In genomic region chr12:54985257-54986051, GRCm38 (mm10) we compare ENCODE assay signal across 8 mouse cellular contexts. TPM values are rescaled to one million over a fixed set of nuclear protein-coding genes. Genes with fewer than 3 reads are reported as not detected.
DNase-seq lines count a peak whose midpoint lies in the region; ATAC-seq and TF ChIP-seq lines count a peak whose summit lies in the region.

No protein-coding gene starts in this region.

- H3K9ac ChIP-seq in heart, embryonic 13.5 days, result peak overlapping the region; percentile 95
- H3K9ac ChIP-seq in kidney, postnatal 0 days (ENCODE audit: low read depth, low read length), result peak overlapping the region; percentile 81
- peak overlapping the region; percentile 91 for H3K9ac ChIP-seq in lung, embryonic 14.5 days

- DNase-seq in CD4-positive helper T cell, adult 2 months (ENCODE audit: low read depth, low spot score), result peak; percentile 75
- DNase-seq in adrenal gland, postnatal 4 days (ENCODE audit: low spot score in 2 of 2), result peak; percentile 33 to 37
- DNase-seq in kidney, postnatal 0 days (ENCODE audit: low spot score), result peak; percentile 78
- DNase-seq in lung, embryonic 14.5 days, result peak; percentile 74
- DNase-seq in thymus, adult 2 months, result peak; percentile 63

- under 1% methylated on average over 114 of the region's 117 CpGs for WGBS in heart, embryonic 13.5 days
- under 1% methylated on average over 99 of the region's 117 CpGs for WGBS in kidney, postnatal 0 days
- WGBS in lung, embryonic 14.5 days, result under 1% methylated on average over 112 of the region's 117 CpGs
- under 1% methylated on average over 96 of the region's 117 CpGs for WGBS in thymus, adult 2 months

- ATAC-seq in heart, embryonic 13.5 days (ENCODE audit: extremely low read depth, insufficient number of reproducible peaks, low FRiP score, low TSS enrichment), result peak; percentile 40
- peak; percentile 47 for ATAC-seq in kidney, postnatal 0 days (replicated peaks; ENCODE audit: low FRiP score, low read depth)
- peak; percentile 63 for ATAC-seq in lung, embryonic 14.5 days (ENCODE audit: insufficient read depth)
- peak; percentile 45 for ATAC-seq in neutrophil, adult 5-6 weeks (ENCODE audit: extremely low read depth, insufficient number of reproducible peaks, low FRiP score, poor library complexity, severe bottlenecking)

- H3K4me3 ChIP-seq in embryonic fibroblast, embryonic 13.5 days (ENCODE audit: insufficient read depth, low read length), result peak overlapping the region; percentile 78
- H3K4me3 ChIP-seq in heart, embryonic 13.5 days, result peak overlapping the region; percentile 90
- peak overlapping the region; percentile 82 for H3K4me3 ChIP-seq in kidney, postnatal 0 days (replicated peaks; ENCODE audit: low read depth, low read length)
- H3K4me3 ChIP-seq in lung, embryonic 14.5 days (ENCODE audit: low read depth, low read length), result peak overlapping the region; percentile 87
- H3K4me3 ChIP-seq in thymus, adult 2 months (ENCODE audit: control insufficient read depth, insufficient read depth, low read length), result peak overlapping the region; percentile 60

- H3K4me2 ChIP-seq in heart, embryonic 13.5 days, result peak overlapping the region; percentile 87
- peak overlapping the region; percentile 92 for H3K4me2 ChIP-seq in kidney, postnatal 0 days (ENCODE audit: low read length)
- peak overlapping the region; percentile 87 for H3K4me2 ChIP-seq in lung, embryonic 14.5 days

- no peaks in the 10 kb centered on the region for H3K27me3 ChIP-seq in heart, embryonic 13.5 days (replicated peaks)
- H3K27me3 ChIP-seq in kidney, postnatal 0 days (ENCODE audit: insufficient read depth, low read length), result no peaks in the 10 kb centered on the region
- H3K27me3 ChIP-seq in lung, embryonic 14.5 days (ENCODE audit: insufficient read depth, low read length), result no peaks in the 10 kb centered on the region
- H3K27me3 ChIP-seq in thymus, adult 2 months (ENCODE audit: control insufficient read depth, insufficient read depth, low read length), result no peaks in the 10 kb centered on the region

- TF ChIP-seq POLR2A in embryonic fibroblast, embryonic 13.5 days (IDR thresholded peaks at IDR 0.05; ENCODE audit: low read depth, low read length), result no peak
- TF ChIP-seq POLR2A in thymus, adult 2 months (IDR thresholded peaks at IDR 0.05; ENCODE audit: control insufficient read depth, extremely low read depth, insufficient read depth, low read length, poor library complexity), result peak; percentile 25; the same call in 1 of the 2 replicates

- no peak for TF ChIP-seq CTCF in embryonic fibroblast, embryonic 13.5 days (IDR thresholded peaks at IDR 0.05; ENCODE audit: borderline replicate concordance, insufficient read depth, low read length)
- TF ChIP-seq CTCF in kidney, postnatal 0 days (IDR thresholded peaks at IDR 0.05; ENCODE audit: low read depth), result no peak
- TF ChIP-seq CTCF in lung, embryonic 14.5 days (IDR thresholded peaks at IDR 0.05; ENCODE audit: low read depth), result no peak
- no peak for TF ChIP-seq CTCF in thymus, adult 2 months (IDR thresholded peaks at IDR 0.05; ENCODE audit: borderline replicate concordance, control insufficient read depth, extremely low read depth, insufficient read depth, low read length, poor library complexity)

- peaks cover 5% of the 10 kb centered on the region; the same call in 1 of the 2 replicates for H3K4me1 ChIP-seq in embryonic fibroblast, embryonic 13.5 days (ENCODE audit: control insufficient read depth, insufficient read depth, low read length)
- peaks cover 7% of the 10 kb centered on the region for H3K4me1 ChIP-seq in heart, embryonic 13.5 days
- H3K4me1 ChIP-seq in kidney, postnatal 0 days (replicated peaks; ENCODE audit: insufficient read depth, low read length), result no peaks in the 10 kb centered on the region
- H3K4me1 ChIP-seq in lung, embryonic 14.5 days (ENCODE audit: insufficient read depth), result peaks cover 5% of the 10 kb centered on the region; the same call in 1 of the 2 replicates
- peaks cover 7% of the 10 kb centered on the region for H3K4me1 ChIP-seq in thymus, adult 2 months (replicated peaks; ENCODE audit: control insufficient read depth, insufficient read depth, low read length)

- peaks cover 6% of the 10 kb centered on the region; the same call in 1 of the 2 replicates for H3K36me3 ChIP-seq in heart, embryonic 13.5 days
- no peaks in the 10 kb centered on the region for H3K36me3 ChIP-seq in kidney, postnatal 0 days (ENCODE audit: insufficient read depth, low read length)
- no peaks in the 10 kb centered on the region for H3K36me3 ChIP-seq in lung, embryonic 14.5 days (ENCODE audit: insufficient read depth)
- no peaks in the 10 kb centered on the region for H3K36me3 ChIP-seq in thymus, adult 2 months (ENCODE audit: control insufficient read depth, insufficient read depth, low read length)

- no peaks in the 10 kb centered on the region for H3K9me3 ChIP-seq in heart, embryonic 13.5 days
- no peaks in the 10 kb centered on the region for H3K9me3 ChIP-seq in kidney, postnatal 0 days (replicated peaks; ENCODE audit: low read length)
- H3K9me3 ChIP-seq in lung, embryonic 14.5 days (ENCODE audit: low read depth, low read length), result no peaks in the 10 kb centered on the region

- peak overlapping the region; percentile 90 for H3K27ac ChIP-seq in embryonic fibroblast, embryonic 13.5 days (ENCODE audit: insufficient read depth, low read length)
- H3K27ac ChIP-seq in heart, embryonic 13.5 days (replicated peaks), result peak overlapping the region; percentile 91
- peak overlapping the region; percentile 90 for H3K27ac ChIP-seq in kidney, postnatal 0 days
- H3K27ac ChIP-seq in lung, embryonic 14.5 days (ENCODE audit: low read depth), result peak overlapping the region; percentile 93
- H3K27ac ChIP-seq in thymus, adult 2 months (ENCODE audit: control insufficient read depth, insufficient read depth, low read length), result peak overlapping the region; percentile 6

RNA-seq across cellular contexts. Expression of gene Gm20403, which starts 0.9 kb away (rescaled TPM):
- not detected for total RNA-seq in adrenal gland, postnatal 4 days (2021)
- not detected in 2 replicates for polyA plus RNA-seq in embryonic fibroblast, embryonic 13.5 days (2011; ENCODE audit: insufficient read length, low read depth, missing spikeins)
- polyA plus RNA-seq in heart, embryonic 13.5 days (2015; fragmentation: Nextera tagmentation; extraction: Ambion mirVana), result not detected in 2 replicates
- polyA plus RNA-seq in kidney, postnatal 0 days (2015; fragmentation: Nextera tagmentation; extraction: Ambion mirVana), result not detected in 2 replicates
- polyA plus RNA-seq in lung, embryonic 14.5 days (2014; fragmentation: Nextera tagmentation; extraction: Ambion mirVana), result not detected in 2 replicates
- not detected in 2 replicates for total RNA-seq in neutrophil, adult 5-6 weeks (2017)
- polyA plus RNA-seq in thymus, adult 2 months (2012; rRNA removed), result not detected in 2 replicates

RNA-seq across cellular contexts. Expression of gene Baz1a, which starts 28.7 kb away (rescaled TPM):
- total RNA-seq in adrenal gland, postnatal 4 days (2021), result 10 to 100 TPM; 16.4 to 21.4 TPM
- 35.3 and 36.7 TPM in 2 replicates for polyA plus RNA-seq in embryonic fibroblast, embryonic 13.5 days (2011; ENCODE audit: insufficient read length, low read depth, missing spikeins)
- polyA plus RNA-seq in heart, embryonic 13.5 days (2015; fragmentation: Nextera tagmentation; extraction: Ambion mirVana), result 12.8 and 15.8 TPM in 2 replicates
- polyA plus RNA-seq in kidney, postnatal 0 days (2015; fragmentation: Nextera tagmentation; extraction: Ambion mirVana), result 13.5 and 15.5 TPM in 2 replicates
- 23.9 and 26.3 TPM in 2 replicates for polyA plus RNA-seq in lung, embryonic 14.5 days (2014; fragmentation: Nextera tagmentation; extraction: Ambion mirVana)
- total RNA-seq in neutrophil, adult 5-6 weeks (2017), result 143 and 145 TPM in 2 replicates
- 9.6 and 11.0 TPM in 2 replicates for polyA plus RNA-seq in thymus, adult 2 months (2012; rRNA removed)

Comparison
In these comparisons a context has a peak if more than half of its experiments do, and no peak if none do; other contexts are left out.
1. Peak in every context shown above with its lines: DNase-seq, ATAC-seq, H3K4me3 ChIP-seq and H3K27ac ChIP-seq.
2. H3K27ac ChIP-seq: peak in every context shown above with its lines; median percentile 93 in lung, embryonic 14.5 days; 91 in heart, embryonic 13.5 days; 90 in embryonic fibroblast, embryonic 13.5 days; 90 in kidney, postnatal 0 days; 6 in thymus, adult 2 months.